Mouse (Mus musculus) embryonic facial prominence, embryonic 15.5 days (tissue): ENCODE results near the gene Fcf1. TPM values are rescaled to one million over a fixed set of nuclear protein-coding genes. Genes with fewer than 3 reads are reported as not detected.

Experiments
- ATAC-seq: fragments of 200-750 bp; cut with Nextera tagmentation; 2 replicates; pipeline ENCODE4 v1.8.0; 2017; ENCODE audit warnings: low read depth, moderate TSS enrichment; ENCODE audit not compliant: insufficient number of reproducible peaks, low FRiP score, low TSS enrichment
- H3K27ac ChIP-seq: fragments of 300-500 bp; sonication (generic); replicated peaks from 2 replicates; pipeline ENCODE4 v1.5.1; 2015; ENCODE audit warnings: mild to moderate bottlenecking, inconsistent platforms
- H3K27me3 ChIP-seq: fragments of 300-500 bp; sonication (generic); 2 replicates; pipeline ENCODE4 v1.6.1; 2015; ENCODE audit warnings: inconsistent platforms
- H3K36me3 ChIP-seq: fragments of 300-500 bp; sonication (generic); 2 replicates; pipeline ENCODE4 v1.6.1; 2015; ENCODE audit warnings: mild to moderate bottlenecking, inconsistent platforms
- H3K4me1 ChIP-seq: fragments of 300-500 bp; sonication (generic); 2 replicates; pipeline ENCODE4 v1.6.1; 2015; ENCODE audit warnings: inconsistent platforms
- H3K4me2 ChIP-seq: fragments of 300-500 bp; sonication (generic); replicated peaks from 2 replicates; pipeline ENCODE4 v1.6.1; 2015; ENCODE audit warnings: mild to moderate bottlenecking, inconsistent platforms
- H3K4me3 ChIP-seq: fragments of 300-500 bp; sonication (generic); replicated peaks from 2 replicates; pipeline ENCODE4 v1.5.1; 2015; ENCODE audit warnings: mild to moderate bottlenecking, inconsistent platforms
- H3K9ac ChIP-seq: fragments of 300-500 bp; sonication (generic); 2 replicates; pipeline ENCODE4 v1.6.1; 2015; ENCODE audit warnings: inconsistent platforms
- H3K9me3 ChIP-seq: fragments of 300-500 bp; sonication (generic); replicated peaks from 2 replicates; pipeline ENCODE4 v1.6.1; 2016; ENCODE audit warnings: inconsistent platforms
- WGBS: fragments of 180-500 bp; shearing (Covaris S2); methylation state at CpG from one replicate; pipeline ENCODE4 v1.1.7; 2015; 5-methylcytosine and 5-hydroxymethylcytosine counted together
- polyA plus RNA-seq: library from polyadenylated mRNA; unstranded; fragments of >200 nt; fragmentation: Nextera tagmentation; extraction: Ambion mirVana; gene quantifications from 2 replicates; pipeline ENCODE4 v1.2.1, GENCODE M21; 2015

Gene Fcf1
- polyA plus RNA-seq, 1 experiment from 2014 or later: 130 TPM

GRCm38 (mm10) chr12:84944813-84945553 lies 25.7 kb upstream of the Fcf1 start:
- 88% methylated on average over 9 of the region's 9 CpGs for WGBS

GRCm38 (mm10) chr12:84947894-84948583 lies 22.7 kb upstream of the Fcf1 start:
- Histone ChIP-seq H3K4me3 (no peak overlapping the region), H3K9ac (no peak overlapping the region), H3K4me1 (no peaks in the 10 kb centered on the region), H3K27ac (no peak overlapping the region), H3K9me3 (no peaks in the 10 kb centered on the region), H3K36me3 (peaks cover 47% of the 10 kb centered on the region), H3K4me2 (no peak overlapping the region), H3K27me3 (no peaks in the 10 kb centered on the region)
- WGBS: 84% methylated on average over 2 of the region's 2 CpGs
- ATAC-seq: no peak

More at GRCm38 (mm10) chr12:84944813-84945553, 25.7 kb upstream of the Fcf1 start:
- Histone ChIP-seq H3K4me2 (no peak overlapping the region), H3K27me3 (no peaks in the 10 kb centered on the region), H3K36me3 (peaks cover 66% of the 10 kb centered on the region), H3K9me3 (no peaks in the 10 kb centered on the region), H3K27ac (no peak overlapping the region), H3K4me1 (no peaks in the 10 kb centered on the region), H3K4me3 (no peak overlapping the region), H3K9ac (no peak overlapping the region)
- no peak for ATAC-seq

GRCm38 (mm10) chr12:84948584-84949285 lies 22.0 kb upstream of the Fcf1 start:
- Histone ChIP-seq H3K4me3 (no peak overlapping the region), H3K27ac (no peak overlapping the region), H3K4me2 (no peak overlapping the region), H3K9ac (no peak overlapping the region), H3K36me3 (peaks cover 41% of the 10 kb centered on the region), H3K9me3 (no peaks in the 10 kb centered on the region), H3K27me3 (no peaks in the 10 kb centered on the region), H3K4me1 (no peaks in the 10 kb centered on the region)
- WGBS: 93% methylated on average over 6 of the region's 6 CpGs
- ATAC-seq: no peak

- no peaks in the 10 kb centered on the region for H3K4me1 ChIP-seq
- no peaks in the 10 kb centered on the region for H3K9me3 ChIP-seq
- H3K27ac ChIP-seq: no peak overlapping the region
- ATAC-seq: no peak
- H3K4me3 ChIP-seq: no peak overlapping the region
- H3K9ac ChIP-seq: no peak overlapping the region
- peaks cover 35% of the 10 kb centered on the region for H3K36me3 ChIP-seq
- 84% methylated on average over 6 of the region's 6 CpGs for WGBS
- no peaks in the 10 kb centered on the region for H3K27me3 ChIP-seq
- H3K4me2 ChIP-seq: no peak overlapping the region
Observed at GRCm38 (mm10) chr12:84950763-84951162, 19.9 kb upstream of the Fcf1 start.

- Histone ChIP-seq H3K27me3 (no peaks in the 10 kb centered on the region), H3K9me3 (no peaks in the 10 kb centered on the region), H3K36me3 (peaks cover 35% of the 10 kb centered on the region), H3K4me3 (no peak overlapping the region), H3K9ac (no peak overlapping the region), H3K27ac (no peak overlapping the region), H3K4me2 (no peak overlapping the region), H3K4me1 (no peaks in the 10 kb centered on the region)
- 73% methylated on average over 8 of the region's 8 CpGs for WGBS
- ATAC-seq: no peak
Observed at GRCm38 (mm10) chr12:84951531-84951930, 19.2 kb upstream of the Fcf1 start.

- Histone ChIP-seq H3K27me3 (no peaks in the 10 kb centered on the region), H3K27ac (no peak overlapping the region), H3K36me3 (peaks cover 29% of the 10 kb centered on the region), H3K9ac (no peak overlapping the region), H3K4me3 (no peak overlapping the region), H3K4me1 (no peaks in the 10 kb centered on the region), H3K4me2 (no peak overlapping the region), H3K9me3 (no peaks in the 10 kb centered on the region)
- ATAC-seq: no peak
- WGBS: 74% methylated on average over 1 of the region's 1 CpGs
Observed at GRCm38 (mm10) chr12:84952351-84952750, 18.3 kb upstream of the Fcf1 start.

GRCm38 (mm10) chr12:84956317-84956716 lies 14.4 kb upstream of the Fcf1 start:
- H3K36me3 ChIP-seq: peaks cover 7% of the 10 kb centered on the region
- no peaks in the 10 kb centered on the region for H3K4me1 ChIP-seq
- no peak overlapping the region for H3K9ac ChIP-seq
- no peaks in the 10 kb centered on the region for H3K9me3 ChIP-seq
- no peaks in the 10 kb centered on the region for H3K27me3 ChIP-seq
- no peak for ATAC-seq
- WGBS: 94% methylated on average over 3 of the region's 3 CpGs
- no peak overlapping the region for H3K4me2 ChIP-seq
- H3K27ac ChIP-seq: no peak overlapping the region
- H3K4me3 ChIP-seq: no peak overlapping the region

- H3K9me3 ChIP-seq: no peaks in the 10 kb centered on the region
- no peaks in the 10 kb centered on the region for H3K4me1 ChIP-seq
- H3K27me3 ChIP-seq: no peaks in the 10 kb centered on the region
- H3K4me3 ChIP-seq: no peak overlapping the region
- 87% methylated on average over 1 of the region's 1 CpGs for WGBS
- no peak overlapping the region for H3K27ac ChIP-seq
- H3K9ac ChIP-seq: no peak overlapping the region
- peaks cover 4% of the 10 kb centered on the region for H3K36me3 ChIP-seq
- ATAC-seq: no peak
- no peak overlapping the region for H3K4me2 ChIP-seq
Observed at GRCm38 (mm10) chr12:84958794-84959356, 11.8 kb upstream of the Fcf1 start.

- no peak overlapping the region for H3K27ac ChIP-seq
- H3K4me2 ChIP-seq: no peak overlapping the region
- no peak for ATAC-seq
- H3K9ac ChIP-seq: no peak overlapping the region
- H3K36me3 ChIP-seq: peaks cover under 1% of the 10 kb centered on the region; the same call in 1 of the 2 replicates
- no peaks in the 10 kb centered on the region for H3K9me3 ChIP-seq
- H3K4me3 ChIP-seq: no peak overlapping the region
- H3K27me3 ChIP-seq: no peaks in the 10 kb centered on the region
- 85% methylated on average over 7 of the region's 7 CpGs for WGBS
- no peaks in the 10 kb centered on the region for H3K4me1 ChIP-seq
Observed at GRCm38 (mm10) chr12:84962606-84963005, 8.1 kb upstream of the Fcf1 start.

GRCm38 (mm10) chr12:84968831-84969655 lies 1.7 kb upstream of the Fcf1 start:
- Histone ChIP-seq H3K27ac (no peak overlapping the region), H3K4me3 (peak overlapping the region; percentile 90), H3K9me3 (no peaks in the 10 kb centered on the region), H3K4me1 (peaks cover 17% of the 10 kb centered on the region), H3K27me3 (no peaks in the 10 kb centered on the region), H3K36me3 (peaks cover 8% of the 10 kb centered on the region), H3K4me2 (peak overlapping the region; percentile 80), H3K9ac (peak overlapping the region; percentile 10; the same call in 1 of the 2 replicates)
- 82% methylated on average over 16 of the region's 16 CpGs for WGBS
- no peak for ATAC-seq
